Mouse (Mus musculus) embryo, embryonic 10 days (tissue): ENCODE data around the gene Hist1h2an.

ENCODE experiments used
- DNase-seq: peaks from one replicate; pipeline ENCODE4 v3.0.0-alpha.2; 2015; ENCODE audit warnings: low spot score

Hist1h2an gene

DNA sequence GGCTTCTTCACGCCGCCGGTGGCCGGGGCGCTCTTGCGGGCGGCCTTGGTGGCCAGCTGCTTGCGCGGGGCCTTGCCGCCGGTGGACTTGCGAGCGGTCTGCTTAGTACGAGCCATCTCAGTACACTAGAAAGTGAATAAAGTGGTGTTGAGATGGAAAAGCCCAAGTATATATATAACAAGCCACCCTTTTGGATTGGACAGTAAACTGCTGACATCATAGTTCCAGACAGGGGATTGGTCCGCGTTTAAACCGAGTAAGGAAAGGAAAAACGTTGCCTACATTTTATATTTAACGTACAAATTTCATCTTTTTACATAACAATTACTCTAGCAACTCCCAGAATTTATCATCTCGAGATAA is 3.8 kb downstream of the Hist1h2an start, which contains the start of gene Hist1h3i:
Hist1h3i (minus strand) TSS at position 116 of the 363 bp plus-strand sequence.
- DNase-seq = peak; percentile 88

DNA sequence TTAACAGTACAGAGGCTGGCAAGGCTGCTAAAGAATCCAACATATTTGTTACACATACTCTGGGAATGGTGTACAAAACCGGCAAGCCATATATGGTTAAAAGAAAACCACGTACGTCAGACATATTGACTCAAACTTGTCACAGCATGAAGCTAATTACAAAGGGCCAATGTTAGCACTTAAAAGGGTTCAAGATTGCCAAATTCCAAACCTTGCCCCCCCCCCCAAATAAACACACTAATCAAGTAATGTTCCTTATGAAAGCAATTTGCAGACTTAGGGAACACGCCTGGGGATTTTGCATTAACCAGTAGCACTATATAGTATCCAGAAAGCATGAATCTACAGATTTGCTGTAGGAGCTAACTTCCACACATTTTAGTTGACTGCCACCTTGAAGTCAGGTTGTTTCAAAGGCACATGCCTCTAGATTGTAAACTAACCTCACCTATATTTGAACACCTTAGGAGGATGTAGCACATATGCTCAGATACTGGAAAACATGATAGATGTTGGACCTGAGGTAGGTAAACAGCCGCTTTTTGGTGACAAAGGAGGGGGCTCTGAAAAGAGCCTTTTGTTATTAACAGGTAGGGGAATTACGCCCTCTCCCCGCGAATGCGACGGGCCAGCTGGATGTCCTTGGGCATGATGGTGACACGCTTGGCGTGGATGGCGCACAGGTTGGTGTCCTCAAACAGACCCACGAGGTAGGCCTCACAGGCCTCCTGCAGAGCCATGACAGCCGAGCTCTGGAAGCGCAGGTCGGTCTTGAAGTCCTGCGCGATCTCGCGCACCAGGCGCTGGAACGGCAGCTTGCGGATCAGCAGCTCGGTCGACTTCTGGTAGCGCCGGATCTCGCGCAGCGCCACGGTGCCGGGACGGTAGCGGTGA is 4.4 kb downstream of the Hist1h2an start:
- peak; percentile 75 for DNase-seq

DNA sequence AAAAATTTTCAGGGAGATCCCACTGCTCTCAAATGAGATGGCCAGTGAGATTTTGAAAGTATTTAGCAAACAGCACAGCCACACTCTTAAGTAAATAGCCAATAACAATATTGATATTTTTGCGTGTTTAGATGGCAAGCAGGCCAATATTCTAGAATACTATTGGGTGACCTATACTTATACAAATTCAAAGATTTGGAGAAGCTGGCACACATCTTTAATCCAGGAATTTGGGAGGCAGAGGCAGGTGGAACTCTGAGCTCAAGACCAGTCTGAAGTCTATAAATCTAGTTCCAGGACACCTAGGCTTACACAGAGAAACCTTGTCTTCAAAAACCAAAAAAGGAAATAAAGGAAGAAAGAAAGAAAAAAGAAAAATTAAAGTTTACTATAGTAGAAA is 5.4 kb downstream of the Hist1h2an start:
- peak; percentile 10 for DNase-seq

DNA sequence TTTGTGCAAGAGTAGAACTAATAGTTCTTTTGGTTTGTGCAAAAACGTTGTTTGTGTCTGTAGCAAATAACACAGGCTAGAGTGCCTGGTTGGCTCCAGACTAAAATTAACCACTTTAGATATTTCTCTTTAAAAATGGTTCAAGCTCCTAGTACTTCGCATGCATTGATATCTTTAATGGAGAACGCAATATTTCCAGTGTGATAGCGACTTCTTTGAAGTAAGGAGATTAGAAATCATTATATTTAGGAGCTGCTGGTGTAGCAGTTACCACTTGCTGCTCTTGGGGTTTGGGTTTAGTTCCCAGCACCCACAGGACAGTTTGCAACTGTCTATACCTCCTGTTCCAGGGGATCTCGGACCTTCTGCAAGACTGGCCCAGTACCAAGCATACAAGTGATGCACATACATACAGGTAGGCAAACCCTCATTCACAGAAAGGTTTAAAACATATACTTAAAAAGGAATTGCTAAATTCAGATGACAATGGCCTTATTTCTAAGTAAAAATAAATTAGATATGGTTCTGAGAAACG is 5.9 kb downstream of the Hist1h2an start:
- peak; percentile 18 for DNase-seq

DNA sequence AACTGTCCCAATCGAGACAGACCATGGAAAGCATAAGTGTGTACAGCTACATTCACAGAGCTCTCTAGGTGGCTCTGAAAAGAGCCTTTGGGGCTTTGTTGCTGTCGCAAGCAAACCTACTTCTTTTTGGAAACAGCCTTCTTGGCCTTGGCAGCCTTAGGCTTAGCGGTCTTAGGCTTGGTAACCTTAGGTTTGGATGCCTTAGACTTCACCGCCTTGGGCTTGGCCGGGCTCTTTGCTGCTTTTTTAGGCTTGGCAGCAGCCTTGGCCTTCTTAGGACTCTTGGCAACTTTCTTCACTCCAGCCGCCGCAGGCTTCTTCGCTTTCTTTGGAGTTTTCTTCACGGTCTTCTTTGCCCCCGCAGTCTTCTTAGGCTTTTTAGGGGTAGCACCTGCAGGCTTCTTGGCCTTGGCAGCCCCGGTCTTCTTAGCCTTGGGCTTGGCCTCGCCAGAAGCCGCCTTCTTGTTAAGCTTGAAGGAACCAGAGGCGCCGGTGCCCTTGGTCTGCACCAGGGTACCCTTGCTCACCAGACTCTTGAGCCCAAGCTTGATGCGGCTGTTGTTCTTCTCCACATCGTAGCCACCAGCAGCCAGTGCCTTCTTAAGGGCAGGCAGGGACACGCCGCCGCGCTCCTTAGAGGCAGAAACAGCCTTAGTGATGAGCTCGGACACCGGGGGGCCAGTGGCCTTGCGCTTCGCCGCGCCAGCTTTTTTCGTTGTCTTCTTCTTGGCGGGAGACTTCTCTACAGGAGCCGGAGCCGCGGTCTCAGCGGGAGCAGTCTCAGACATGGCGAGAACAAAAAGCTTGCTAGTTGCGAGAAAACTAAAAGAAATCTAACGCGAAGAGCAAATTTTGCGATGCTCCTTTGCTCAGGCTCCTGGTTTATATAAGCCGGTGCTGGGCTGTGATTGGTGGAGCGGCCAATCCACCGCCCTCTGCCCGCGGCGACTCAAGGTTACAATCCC is 7.0 kb downstream of the Hist1h2an start, which contains the start of gene Hist1h1b:
Hist1h1b (minus strand) TSS at position 859 of the 965 bp plus-strand sequence.
- DNase-seq = peak; percentile 90

DNA sequence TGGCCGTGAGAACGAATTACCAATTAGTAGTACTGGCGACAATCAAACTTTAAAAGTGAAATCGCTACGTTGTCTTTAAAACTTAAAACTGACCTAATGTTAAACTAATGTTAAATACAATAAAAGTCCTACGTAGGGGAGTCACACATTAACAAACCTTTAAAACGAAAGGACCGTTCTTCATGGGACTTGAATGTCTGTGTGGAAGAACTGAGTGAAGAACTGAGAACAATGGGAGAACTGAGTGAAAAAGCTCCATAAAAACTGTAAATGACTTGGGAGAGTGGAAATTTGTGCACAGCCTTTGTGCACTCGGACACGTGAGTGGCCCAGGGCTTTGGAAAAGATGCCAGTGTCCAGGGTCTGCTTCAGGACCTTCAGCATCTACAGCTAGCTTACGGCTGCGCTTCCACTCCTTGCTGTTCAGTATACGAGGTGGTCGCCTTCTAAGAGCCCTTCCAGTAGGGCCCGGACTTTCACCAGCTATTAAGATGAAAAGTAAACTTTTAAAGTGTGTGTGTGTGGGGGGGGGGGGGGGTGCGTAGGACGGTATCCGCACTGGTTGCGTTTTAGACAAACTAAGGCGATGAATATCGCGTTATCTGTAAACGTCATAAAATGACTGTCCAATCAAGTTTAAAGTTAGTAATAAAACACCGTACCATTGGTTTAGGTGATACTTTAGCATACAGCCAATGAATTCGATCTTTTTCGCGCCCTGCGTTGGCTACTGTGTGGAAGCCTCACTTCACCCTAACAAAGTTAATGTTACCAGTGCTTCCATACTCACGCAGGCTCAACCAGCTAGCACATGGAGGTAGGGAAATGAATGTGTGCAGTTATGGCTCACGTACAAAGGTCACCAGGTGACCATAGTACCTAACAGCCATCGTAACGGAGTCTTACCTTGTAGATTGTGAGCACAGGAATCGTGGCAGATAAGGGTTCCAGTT is 7.9 kb downstream of the Hist1h2an start:
- DNase-seq = peak; percentile 94

DNA sequence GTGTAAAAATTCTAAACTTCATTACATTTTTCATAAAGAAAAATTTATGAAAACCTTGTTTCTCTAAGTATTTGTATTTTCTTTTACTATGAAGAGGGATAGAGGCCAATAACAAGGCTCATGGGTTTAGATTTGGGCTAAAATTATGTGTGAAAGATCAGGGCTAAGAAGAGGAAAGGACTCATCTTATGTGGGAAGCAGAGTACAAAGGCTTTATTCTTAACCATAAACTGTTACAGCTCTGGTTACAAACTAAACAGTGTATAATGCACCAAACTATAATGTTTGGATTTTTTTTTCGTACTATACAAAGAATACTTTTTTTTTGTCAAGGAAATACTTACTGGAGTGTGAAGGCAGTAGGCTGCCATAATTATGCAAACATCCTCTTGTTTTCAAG is 31.3 kb downstream of the Hist1h2an start:
- no peak for DNase-seq

DNA sequence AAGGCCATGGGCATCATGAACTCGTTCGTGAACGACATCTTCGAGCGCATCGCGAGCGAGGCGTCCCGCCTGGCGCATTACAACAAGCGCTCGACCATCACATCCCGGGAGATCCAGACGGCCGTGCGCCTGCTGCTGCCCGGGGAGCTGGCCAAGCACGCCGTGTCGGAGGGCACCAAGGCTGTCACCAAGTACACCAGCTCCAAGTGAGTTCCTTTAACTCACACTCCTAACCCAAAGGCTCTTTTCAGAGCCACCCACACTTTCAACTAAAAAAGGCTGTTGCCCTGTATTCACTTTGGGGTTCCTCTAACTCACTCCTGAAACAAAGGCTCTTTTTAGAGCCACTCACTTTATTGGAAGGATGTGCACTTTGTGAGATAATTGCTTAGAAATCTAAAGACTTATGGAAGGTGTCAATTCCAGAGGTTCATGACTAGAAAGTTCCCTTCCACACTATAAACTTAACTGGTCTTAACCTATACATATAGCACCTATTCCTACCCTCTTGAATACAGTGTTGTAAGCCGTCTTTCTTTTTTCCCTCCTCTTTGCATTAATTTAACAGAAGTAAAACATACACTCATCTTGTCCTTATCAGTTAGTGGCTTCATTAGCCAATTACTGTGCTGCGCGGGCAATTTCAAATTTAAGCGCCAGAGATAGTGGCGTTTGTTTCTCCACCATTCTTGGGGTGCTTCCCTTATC is 32.6 kb downstream of the Hist1h2an start:
- peak; percentile 56 for DNase-seq

DNA sequence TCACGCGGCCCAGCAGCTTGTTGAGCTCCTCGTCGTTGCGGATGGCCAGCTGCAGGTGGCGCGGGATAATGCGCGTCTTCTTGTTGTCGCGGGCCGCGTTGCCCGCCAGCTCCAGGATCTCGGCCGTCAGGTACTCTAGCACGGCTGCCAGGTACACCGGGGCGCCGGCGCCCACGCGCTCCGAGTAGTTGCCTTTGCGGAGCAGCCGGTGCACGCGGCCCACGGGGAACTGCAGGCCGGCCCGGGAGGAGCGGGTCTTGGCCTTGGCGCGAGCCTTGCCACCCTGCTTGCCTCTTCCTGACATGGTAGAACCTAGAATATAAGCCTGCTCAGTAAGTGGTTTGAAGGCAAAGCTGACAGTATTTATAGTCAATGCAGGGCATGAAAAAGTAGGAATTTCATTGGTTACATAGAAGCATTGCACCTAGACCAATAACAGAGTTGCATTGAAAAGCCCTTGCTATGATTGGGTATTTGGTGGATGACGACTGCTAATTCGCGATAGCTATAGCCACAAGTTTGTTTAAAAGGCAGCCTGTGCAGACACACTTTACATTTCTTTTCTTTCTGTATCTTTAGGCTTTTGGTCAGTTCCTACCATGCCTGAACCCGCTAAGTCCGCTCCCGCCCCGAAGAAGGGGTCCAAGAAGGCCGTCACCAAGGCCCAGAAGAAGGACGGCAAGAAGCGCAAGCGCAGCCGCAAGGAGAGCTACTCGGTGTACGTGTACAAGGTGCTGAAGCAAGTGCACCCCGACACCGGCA is 33.3 kb downstream of the Hist1h2an start, which contains the start of the genes Hist1h2ak and Hist1h2bn:
Hist1h2ak (minus strand) TSS at position 304 of the 762 bp plus-strand sequence.
Hist1h2bn (plus strand) TSS at position 600 of the 762 bp plus-strand sequence.
- DNase-seq = peak; percentile 94

DNA sequence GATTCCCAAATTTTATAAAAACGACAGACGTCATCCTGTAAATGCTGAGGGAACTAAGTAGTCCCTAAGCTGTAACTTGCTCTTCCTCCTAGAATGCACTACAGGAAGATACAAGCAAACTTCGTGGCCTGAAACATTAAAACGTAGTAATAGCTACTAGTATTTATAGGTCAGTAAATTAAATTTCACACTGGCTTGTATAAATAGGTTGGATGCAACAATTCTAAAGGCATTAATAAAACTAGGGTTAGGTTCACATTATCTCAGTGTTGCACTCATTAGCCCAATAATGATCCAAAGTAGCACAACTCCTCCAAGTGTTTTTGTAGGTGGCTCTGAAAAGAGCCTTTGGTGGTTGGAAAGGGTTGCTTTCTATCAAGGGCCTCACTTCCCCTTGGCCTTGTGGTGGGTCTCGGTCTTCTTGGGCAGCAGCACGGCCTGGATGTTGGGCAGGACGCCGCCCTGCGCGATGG is 33.9 kb downstream of the Hist1h2an start:
- peak; percentile 31 for DNase-seq

DNA sequence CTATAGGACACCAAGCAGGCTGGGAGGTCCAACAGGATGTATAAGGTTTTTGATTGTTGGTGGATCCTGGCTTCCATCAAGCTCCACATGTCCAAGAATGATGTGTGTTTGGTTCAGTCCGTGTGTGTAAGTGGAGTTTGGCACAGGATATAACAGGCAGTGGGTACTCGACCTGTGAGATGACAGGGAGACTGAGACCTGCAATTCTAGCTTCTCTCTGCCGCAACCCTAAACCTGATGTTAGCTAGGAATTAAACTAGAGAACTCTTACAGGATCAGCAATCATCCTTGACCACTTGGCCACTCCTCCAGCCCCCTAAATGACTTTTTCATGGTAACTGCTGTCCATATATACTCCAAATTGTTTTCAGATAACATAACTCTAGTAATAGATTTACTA is 34.7 kb downstream of the Hist1h2an start:
- DNase-seq = peak; percentile 48

DNA sequence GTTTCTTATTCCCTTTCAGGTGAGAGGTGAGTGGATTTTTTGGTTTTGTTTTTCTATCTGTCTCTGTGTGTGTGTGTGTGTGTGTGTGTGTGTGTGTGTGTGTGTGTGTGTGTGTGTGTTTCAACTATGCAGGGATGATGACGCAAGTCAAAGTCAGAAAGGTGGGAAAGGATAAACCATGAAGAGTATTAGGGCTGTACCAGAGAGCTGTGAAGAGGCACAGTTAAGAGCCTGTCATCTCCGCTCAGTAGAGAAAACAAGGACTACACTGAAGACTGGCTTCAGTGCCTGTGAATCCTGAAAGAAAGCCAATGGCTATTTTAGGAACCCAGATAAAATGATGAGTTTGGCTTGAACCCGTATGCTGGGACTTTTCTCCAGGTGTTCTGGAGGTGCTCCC is 35.2 kb downstream of the Hist1h2an start:
- DNase-seq = no peak

DNA sequence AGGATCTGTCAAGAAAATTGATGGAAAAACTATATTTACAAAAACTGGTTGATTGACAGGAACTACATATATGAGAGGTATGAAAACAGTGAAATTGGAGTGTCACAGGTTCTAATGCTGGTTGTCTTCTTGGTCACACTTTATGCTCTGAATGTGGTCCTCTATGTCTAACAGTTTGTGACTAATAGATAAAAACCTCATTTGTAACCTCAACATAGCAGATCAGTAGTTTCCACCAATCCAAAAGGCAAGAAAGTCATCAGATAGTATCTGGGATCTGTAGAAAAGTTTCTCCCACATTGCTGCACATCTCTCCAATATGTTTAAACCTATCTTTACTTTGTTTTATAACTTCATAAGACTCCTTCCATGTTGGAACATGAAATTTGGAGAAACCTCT is 35.6 kb downstream of the Hist1h2an start:
- no peak for DNase-seq

DNA sequence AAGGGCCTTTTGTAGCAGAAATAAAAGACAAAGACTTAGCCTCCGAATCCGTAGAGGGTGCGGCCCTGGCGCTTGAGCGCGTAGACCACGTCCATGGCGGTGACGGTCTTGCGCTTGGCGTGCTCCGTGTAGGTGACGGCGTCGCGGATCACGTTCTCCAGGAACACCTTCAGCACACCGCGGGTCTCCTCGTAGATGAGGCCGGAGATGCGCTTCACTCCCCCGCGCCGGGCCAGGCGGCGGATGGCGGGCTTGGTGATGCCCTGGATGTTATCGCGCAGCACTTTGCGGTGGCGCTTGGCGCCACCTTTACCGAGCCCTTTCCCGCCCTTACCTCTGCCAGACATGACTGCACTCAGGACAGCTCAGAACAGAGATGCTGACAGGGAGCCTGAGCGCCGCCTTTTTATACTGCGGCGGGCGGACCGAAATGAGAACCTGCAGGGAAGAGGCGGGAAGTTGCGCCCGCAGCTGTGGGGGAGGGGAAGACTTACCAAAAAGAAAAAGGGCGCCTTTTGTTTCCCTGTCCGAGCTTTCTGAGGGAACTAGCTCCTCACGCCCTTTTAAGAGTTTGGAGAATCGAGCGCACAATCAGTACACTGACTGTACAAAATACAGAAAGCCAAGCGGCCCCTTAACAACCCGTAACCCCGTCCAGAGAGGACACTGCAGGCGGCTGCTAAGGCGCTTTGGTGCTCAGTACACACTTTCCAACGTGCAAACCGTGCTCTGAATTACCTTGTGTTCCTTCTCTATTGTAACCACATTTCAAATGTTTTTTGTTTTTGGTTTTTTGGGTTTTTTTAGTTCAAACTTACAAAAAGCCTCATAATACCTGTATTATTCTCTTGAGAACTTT is 36.6 kb downstream of the Hist1h2an start, which contains the start of gene Hist1h4k:
Hist1h4k (minus strand) TSS at position 347 of the 859 bp plus-strand sequence.
- DNase-seq = peak; percentile 91

DNA sequence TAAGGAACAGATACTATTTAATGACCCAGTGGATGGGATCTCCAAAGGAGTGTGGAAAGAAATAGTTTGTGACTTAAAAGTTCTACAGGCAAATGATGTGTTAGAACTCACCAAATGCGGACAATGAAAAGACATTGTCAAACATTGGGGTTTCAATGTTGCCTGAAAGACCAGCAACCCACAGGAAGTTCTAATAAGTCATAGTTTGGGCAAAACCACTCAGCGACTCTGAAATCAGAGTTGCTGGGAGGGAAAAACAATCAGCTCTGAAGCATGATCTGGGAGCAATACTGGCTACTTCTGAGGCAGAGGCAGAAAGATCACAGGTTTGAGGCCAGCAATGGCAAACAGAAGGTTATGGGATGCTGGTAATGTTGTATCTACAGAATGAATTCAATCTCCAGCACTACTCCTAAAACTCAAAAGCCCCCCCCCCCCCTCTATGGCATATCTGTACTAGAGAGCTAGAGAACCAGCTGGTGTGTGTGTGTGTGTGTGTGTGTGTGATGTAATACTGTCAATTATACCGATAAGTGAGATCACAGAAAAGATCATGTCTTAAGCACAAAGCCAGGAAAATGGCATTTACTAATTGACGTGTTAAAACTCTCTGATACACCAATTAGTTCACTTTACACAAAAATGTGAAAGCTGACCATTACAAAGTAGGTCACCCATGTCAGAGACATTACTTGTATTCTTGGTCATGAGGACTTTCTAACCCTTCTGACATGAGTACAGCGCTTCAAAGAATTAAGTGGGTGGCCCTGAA is 37.4 kb downstream of the Hist1h2an start:
- peak; percentile 71 for DNase-seq

DNA sequence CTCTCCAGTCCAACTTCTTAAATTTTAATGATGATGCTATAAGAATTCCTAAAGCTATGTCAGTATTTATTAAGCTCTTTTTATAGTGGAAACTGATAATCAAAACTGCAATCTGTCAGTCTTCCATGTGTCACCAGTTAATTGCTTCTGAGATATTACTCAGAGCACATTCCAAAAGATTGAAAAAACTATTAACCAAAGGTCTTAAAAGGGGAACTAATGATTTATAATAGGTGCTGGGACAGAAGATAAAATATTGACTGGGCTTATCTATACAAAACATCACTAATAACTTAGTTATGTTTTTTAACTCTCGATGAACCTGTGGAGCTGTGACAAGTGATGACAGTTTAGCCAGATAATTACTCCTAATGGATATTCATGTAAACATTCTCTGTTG is 42.0 kb downstream of the Hist1h2an start:
- DNase-seq = no peak
